Mouse (Mus musculus): Measurements from ENCODE around the gene Ripor1. TPM values are rescaled to one million over a fixed set of nuclear protein-coding genes. Genes with fewer than 3 reads are reported as not detected.

Ripor1 gene
- polyA plus RNA-seq, 1 experiment: 12.0 TPM

DNA sequence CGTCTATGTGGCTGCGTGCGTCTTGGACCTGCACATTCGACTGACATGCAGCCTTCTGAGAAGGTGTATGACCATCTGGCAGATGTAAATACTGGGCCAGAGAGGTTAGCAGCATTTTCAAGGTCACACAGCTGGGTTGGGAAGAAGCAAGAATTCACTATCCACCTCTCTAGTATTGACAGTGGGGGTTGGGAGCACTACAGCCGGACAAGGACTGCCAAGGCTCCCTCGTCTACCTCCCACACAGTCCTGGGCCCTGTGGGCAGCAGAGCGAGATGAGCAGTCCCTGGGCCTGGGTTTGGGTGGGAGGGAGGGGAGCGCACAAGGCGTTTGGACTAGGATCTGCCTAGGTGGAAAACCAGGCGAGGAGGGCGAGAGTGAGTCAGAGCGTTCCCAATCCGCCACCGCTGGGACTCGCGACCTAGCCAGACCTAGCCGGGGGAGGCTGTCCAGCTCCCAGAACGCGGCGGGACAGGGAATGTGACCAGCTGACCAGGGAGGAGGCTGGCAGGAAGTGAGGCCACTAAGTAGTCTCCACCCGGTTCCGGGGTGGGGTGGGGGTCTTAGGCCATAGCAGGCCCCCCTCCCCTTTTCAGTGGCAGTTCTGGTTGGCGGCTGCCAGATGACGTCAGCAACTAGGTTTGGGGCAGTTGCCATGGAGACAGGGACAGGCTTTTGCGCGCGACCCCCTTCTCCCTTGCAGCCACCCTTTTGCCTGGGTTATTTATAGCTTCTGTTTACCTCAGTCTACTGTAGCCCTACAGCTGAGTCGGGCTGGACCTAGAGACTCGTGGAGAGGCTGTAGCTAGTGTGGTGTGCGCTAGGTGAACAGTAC is 1.4 kb downstream of the Ripor1 start:
- 2% methylated on average over 30 of the region's 30 CpGs for WGBS
- peak overlapping the region; percentile 58 for H3K27ac ChIP-seq (ENCODE audit: insufficient read depth, low read depth, low read length)
- TF ChIP-seq POLR2A (IDR thresholded peaks at IDR 0.05; ENCODE audit: low read depth, low read length) (no peak), CTCF (IDR thresholded peaks at IDR 0.05; ENCODE audit: extremely low read depth, insufficient read length, insufficient replicate concordance, low read depth, low read length) (no peak)
- peak overlapping the region; percentile 90 for H3K4me3 ChIP-seq (ENCODE audit: low read depth, low read length)
- H3K4me1 ChIP-seq (ENCODE audit: control insufficient read depth, insufficient read depth, insufficient read length, low read length): peaks cover 10% of the 10 kb centered on the region
- H3K27me3 ChIP-seq (ENCODE audit: control insufficient read depth, insufficient read depth, low read length): no peaks in the 10 kb centered on the region
- no peaks in the 10 kb centered on the region for H3K36me3 ChIP-seq (ENCODE audit: control insufficient read depth, insufficient read depth, low read length)

- Histone ChIP-seq H3K27me3 (ENCODE audit: control insufficient read depth, insufficient read depth, low read length) (no peaks in the 10 kb centered on the region), H3K27ac (ENCODE audit: insufficient read depth, low read depth, low read length) (no peak overlapping the region)
- TF ChIP-seq CTCF (IDR thresholded peaks at IDR 0.05; ENCODE audit: extremely low read depth, insufficient read length, insufficient replicate concordance, low read depth, low read length): no peak
- no peak for TF ChIP-seq POLR2A (IDR thresholded peaks at IDR 0.05; ENCODE audit: low read depth, low read length)
Observed at GRCm38 (mm10) chr8:105607062-105607461, 2.0 kb downstream of the Ripor1 start.

DNA sequence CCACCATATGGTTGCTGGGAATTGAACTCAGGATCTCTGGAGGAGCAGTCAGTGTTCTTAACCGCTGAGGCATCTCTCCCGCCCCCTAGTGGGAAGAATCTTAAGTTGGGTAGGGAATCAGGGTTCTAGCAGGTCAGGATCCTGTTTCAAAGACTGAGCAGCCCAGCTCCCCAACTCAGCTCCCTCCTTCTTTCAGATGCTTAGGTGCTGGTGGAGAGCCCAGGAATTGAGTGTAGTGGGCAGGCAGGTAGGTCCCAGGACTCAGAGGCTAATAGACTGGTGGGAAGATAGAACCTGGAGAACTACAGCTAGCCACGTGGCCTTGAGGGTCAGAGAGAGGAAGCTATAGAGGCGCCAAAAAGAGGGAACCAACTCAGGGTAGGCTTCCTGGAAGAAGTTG is 2.6 kb downstream of the Ripor1 start:
- Histone ChIP-seq H3K36me3 (ENCODE audit: control insufficient read depth, insufficient read depth, low read length) (no peaks in the 10 kb centered on the region), H3K27me3 (ENCODE audit: control insufficient read depth, insufficient read depth, low read length) (no peaks in the 10 kb centered on the region), H3K4me3 (ENCODE audit: low read depth, low read length) (no peak overlapping the region), H3K27ac (ENCODE audit: insufficient read depth, low read depth, low read length) (no peak overlapping the region), H3K4me1 (ENCODE audit: control insufficient read depth, insufficient read depth, insufficient read length, low read length) (peaks cover 10% of the 10 kb centered on the region)
- peak; percentile 43; the same call in 1 of the 2 replicates for TF ChIP-seq CTCF (IDR thresholded peaks at IDR 0.05; ENCODE audit: extremely low read depth, insufficient read length, insufficient replicate concordance, low read depth, low read length)
- TF ChIP-seq POLR2A (IDR thresholded peaks at IDR 0.05; ENCODE audit: low read depth, low read length): no peak
- 49% methylated on average over 4 of the region's 4 CpGs for WGBS

More at GRCm38 (mm10) chr8:105607062-105607461, 2.0 kb downstream of the Ripor1 start:
- Histone ChIP-seq H3K4me3 (ENCODE audit: low read depth, low read length) (peak overlapping the region; percentile 90), H3K4me1 (ENCODE audit: control insufficient read depth, insufficient read depth, insufficient read length, low read length) (peaks cover 10% of the 10 kb centered on the region), H3K36me3 (ENCODE audit: control insufficient read depth, insufficient read depth, low read length) (no peaks in the 10 kb centered on the region)
- 9% methylated on average over 10 of the region's 10 CpGs for WGBS

GRCm38 (mm10) chr8:105609355-105609754 is 4.3 kb downstream of the Ripor1 start:
- no peak overlapping the region for H3K27ac ChIP-seq (ENCODE audit: insufficient read depth, low read depth, low read length)
- no peak overlapping the region for H3K4me3 ChIP-seq (ENCODE audit: low read depth, low read length)
- peaks cover 7% of the 10 kb centered on the region; the same call in 1 of the 2 replicates for H3K27me3 ChIP-seq (ENCODE audit: control insufficient read depth, insufficient read depth, low read length)
- peaks cover 15% of the 10 kb centered on the region for H3K4me1 ChIP-seq (ENCODE audit: control insufficient read depth, insufficient read depth, insufficient read length, low read length)
- TF ChIP-seq POLR2A (IDR thresholded peaks at IDR 0.05; ENCODE audit: low read depth, low read length) (no peak), CTCF (IDR thresholded peaks at IDR 0.05; ENCODE audit: extremely low read depth, insufficient read length, insufficient replicate concordance, low read depth, low read length) (no peak)
- H3K36me3 ChIP-seq (ENCODE audit: control insufficient read depth, insufficient read depth, low read length): no peaks in the 10 kb centered on the region
- WGBS: 71% methylated on average over 2 of the region's 2 CpGs

GRCm38 (mm10) chr8:105609771-105610170 is 4.7 kb downstream of the Ripor1 start:
- Histone ChIP-seq H3K4me1 (ENCODE audit: control insufficient read depth, insufficient read depth, insufficient read length, low read length) (peaks cover 15% of the 10 kb centered on the region), H3K27me3 (ENCODE audit: control insufficient read depth, insufficient read depth, low read length) (peaks cover 7% of the 10 kb centered on the region; the same call in 1 of the 2 replicates), H3K36me3 (ENCODE audit: control insufficient read depth, insufficient read depth, low read length) (no peaks in the 10 kb centered on the region), H3K4me3 (ENCODE audit: low read depth, low read length) (no peak overlapping the region), H3K27ac (ENCODE audit: insufficient read depth, low read depth, low read length) (no peak overlapping the region)
- 70% methylated on average over 4 of the region's 4 CpGs for WGBS
- TF ChIP-seq POLR2A (IDR thresholded peaks at IDR 0.05; ENCODE audit: low read depth, low read length): no peak
- no peak for TF ChIP-seq CTCF (IDR thresholded peaks at IDR 0.05; ENCODE audit: extremely low read depth, insufficient read length, insufficient replicate concordance, low read depth, low read length)

DNA sequence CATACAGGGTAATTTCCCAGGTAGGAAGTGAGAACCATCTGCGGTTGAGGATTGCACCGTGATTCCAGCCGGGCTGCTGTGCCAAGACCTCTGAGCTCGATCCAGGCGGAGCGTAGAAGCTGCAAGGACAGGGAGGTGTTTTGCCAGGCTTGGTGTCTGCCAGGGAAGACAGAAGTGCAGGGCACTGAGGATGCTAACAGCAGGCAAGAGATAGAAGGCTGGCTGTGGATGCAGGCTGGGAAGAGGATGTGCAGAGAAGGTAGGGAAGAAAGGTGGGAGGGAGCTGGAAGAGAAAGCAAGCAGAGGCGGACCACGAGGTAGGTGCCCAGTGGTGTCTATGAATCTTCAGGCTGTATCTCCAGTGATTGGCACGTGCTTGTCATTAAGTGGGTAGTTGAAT is 6.8 kb downstream of the Ripor1 start:
- TF ChIP-seq CTCF (IDR thresholded peaks at IDR 0.05; ENCODE audit: extremely low read depth, insufficient read length, insufficient replicate concordance, low read depth, low read length) (no peak), POLR2A (IDR thresholded peaks at IDR 0.05; ENCODE audit: low read depth, low read length) (no peak)
- 85% methylated on average over 9 of the region's 9 CpGs for WGBS

GRCm38 (mm10) chr8:105613037-105613436 is 8.0 kb downstream of the Ripor1 start:
- TF ChIP-seq CTCF (IDR thresholded peaks at IDR 0.05; ENCODE audit: extremely low read depth, insufficient read length, insufficient replicate concordance, low read depth, low read length): no peak
- no peak for TF ChIP-seq POLR2A (IDR thresholded peaks at IDR 0.05; ENCODE audit: low read depth, low read length)
- 15% methylated on average over 20 of the region's 20 CpGs for WGBS
- Histone ChIP-seq H3K4me3 (ENCODE audit: low read depth, low read length) (peak overlapping the region; percentile 67), H3K27ac (ENCODE audit: insufficient read depth, low read depth, low read length) (no peak overlapping the region), H3K36me3 (ENCODE audit: control insufficient read depth, insufficient read depth, low read length) (peaks cover 14% of the 10 kb centered on the region; the same call in 1 of the 2 replicates), H3K27me3 (ENCODE audit: control insufficient read depth, insufficient read depth, low read length) (peaks cover 7% of the 10 kb centered on the region; the same call in 1 of the 2 replicates), H3K4me1 (ENCODE audit: control insufficient read depth, insufficient read depth, insufficient read length, low read length) (peaks cover 5% of the 10 kb centered on the region)

More for the DNA sequence above, 6.8 kb downstream of the Ripor1 start:
- Histone ChIP-seq H3K4me1 (ENCODE audit: control insufficient read depth, insufficient read depth, insufficient read length, low read length) (peaks cover 10% of the 10 kb centered on the region), H3K36me3 (ENCODE audit: control insufficient read depth, insufficient read depth, low read length) (peaks cover 5% of the 10 kb centered on the region; the same call in 1 of the 2 replicates), H3K4me3 (ENCODE audit: low read depth, low read length) (no peak overlapping the region), H3K27me3 (ENCODE audit: control insufficient read depth, insufficient read depth, low read length) (peaks cover 7% of the 10 kb centered on the region; the same call in 1 of the 2 replicates), H3K27ac (ENCODE audit: insufficient read depth, low read depth, low read length) (no peak overlapping the region)
